Mouse (Mus musculus) brain, embryonic 14.5 days (tissue): ENCODE data around the gene Frmd6.

Experiments used
- CTCF ChIP-seq: fragments of 200-500 bp; IDR thresholded peaks from 2 replicates; pipeline ENCODE4 v1.5.1; 2012; ENCODE audit warnings: inconsistent platforms, mild to moderate bottlenecking, moderate library complexity, borderline replicate concordance; ENCODE audit not compliant: insufficient read depth, insufficient read length; ENCODE audit errors: extremely low read depth
- POLR2A ChIP-seq: fragments of 200-500 bp; IDR thresholded peaks from 2 replicates; pipeline ENCODE4 v1.6.1; 2012; ENCODE audit warnings: mild to moderate bottlenecking, inconsistent platforms, borderline replicate concordance; ENCODE audit not compliant: poor library complexity, insufficient read depth, insufficient read length, severe bottlenecking; ENCODE audit errors: extremely low read depth

DNA sequence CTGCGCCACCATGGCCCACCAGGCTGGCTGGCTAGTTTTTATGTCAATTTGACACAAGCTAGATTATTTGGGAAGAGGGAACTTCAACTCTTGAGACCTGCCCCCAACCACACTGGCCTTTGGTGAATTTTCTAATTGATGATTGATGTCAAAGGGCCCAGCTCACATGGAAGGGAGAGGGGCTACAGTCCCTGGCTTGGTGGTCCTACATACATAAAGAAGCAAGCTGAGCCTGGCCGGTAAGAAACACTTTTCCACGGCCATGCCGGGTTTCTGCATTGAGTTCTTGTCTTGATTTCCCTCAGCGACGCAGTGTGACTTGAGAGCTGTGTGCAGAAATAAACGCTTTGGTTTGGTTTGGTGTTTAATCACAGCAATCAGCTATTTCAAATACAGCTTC, 1.3 kb upstream of the Frmd6 start:
- TF ChIP-seq POLR2A (no peak), CTCF (no peak)
